Mouse (Mus musculus): ENCODE measurements around the gene Cmss1. TPM values are rescaled to one million over a fixed set of nuclear protein-coding genes. Genes with fewer than 3 reads are reported as not detected.

The Cmss1 gene
- polyA plus RNA-seq, 1 experiment from 2014 or later, result 40.5 TPM

GRCm38 (mm10) chr16:57456003-57456402, 150.7 kb downstream of the Cmss1 start:
- no peak overlapping the region for H3K9ac ChIP-seq
- 72% methylated on average over 2 of the region's 2 CpGs for WGBS
- no peak overlapping the region for H3K27ac ChIP-seq
- no peak overlapping the region for H3K4me2 ChIP-seq (replicated peaks)
- no peaks in the 10 kb centered on the region for H3K4me1 ChIP-seq
- no peaks in the 10 kb centered on the region for H3K36me3 ChIP-seq
- no peaks in the 10 kb centered on the region for H3K27me3 ChIP-seq
- no peak for ATAC-seq (ENCODE audit: low FRiP score)
- no peak overlapping the region for H3K4me3 ChIP-seq
- no peaks in the 10 kb centered on the region for H3K9me3 ChIP-seq (replicated peaks)

GRCm38 (mm10) chr16:57455573-57455972, 151.1 kb downstream of the Cmss1 start:
- Histone ChIP-seq H3K4me1 (no peaks in the 10 kb centered on the region), H3K9ac (no peak overlapping the region), H3K4me3 (no peak overlapping the region), H3K27ac (no peak overlapping the region), H3K36me3 (no peaks in the 10 kb centered on the region), H3K27me3 (no peaks in the 10 kb centered on the region), H3K4me2 (replicated peaks) (no peak overlapping the region), H3K9me3 (replicated peaks) (no peaks in the 10 kb centered on the region)
- ATAC-seq (ENCODE audit: low FRiP score), result no peak
- WGBS, result 83% methylated on average over 3 of the region's 3 CpGs

GRCm38 (mm10) chr16:57454106-57454763, 152.4 kb downstream of the Cmss1 start:
- WGBS, result 92% methylated on average over 8 of the region's 8 CpGs
- H3K4me2 ChIP-seq (replicated peaks), result no peak overlapping the region
- no peaks in the 10 kb centered on the region for H3K27me3 ChIP-seq
- H3K9me3 ChIP-seq (replicated peaks), result no peaks in the 10 kb centered on the region
- H3K36me3 ChIP-seq, result no peaks in the 10 kb centered on the region
- no peak overlapping the region for H3K4me3 ChIP-seq
- no peak overlapping the region for H3K27ac ChIP-seq
- no peak overlapping the region for H3K9ac ChIP-seq
- no peak for ATAC-seq (ENCODE audit: low FRiP score)
- H3K4me1 ChIP-seq, result no peaks in the 10 kb centered on the region

- Histone ChIP-seq H3K4me3 (no peak overlapping the region), H3K9ac (no peak overlapping the region), H3K4me1 (no peaks in the 10 kb centered on the region), H3K27me3 (no peaks in the 10 kb centered on the region), H3K4me2 (replicated peaks) (no peak overlapping the region), H3K9me3 (replicated peaks) (peaks cover 8% of the 10 kb centered on the region), H3K27ac (no peak overlapping the region), H3K36me3 (no peaks in the 10 kb centered on the region)
- ATAC-seq (ENCODE audit: low FRiP score), result no peak
- WGBS, result 88% methylated on average over 7 of the region's 7 CpGs
Observed at GRCm38 (mm10) chr16:57453009-57453408, 153.7 kb downstream of the Cmss1 start.

- H3K4me1 ChIP-seq, result no peaks in the 10 kb centered on the region
- no peaks in the 10 kb centered on the region for H3K36me3 ChIP-seq
- WGBS, result 68% methylated on average over 10 of the region's 10 CpGs
- no peak for ATAC-seq (ENCODE audit: low FRiP score)
- H3K4me3 ChIP-seq, result no peak overlapping the region
- no peak overlapping the region for H3K27ac ChIP-seq
- H3K27me3 ChIP-seq, result no peaks in the 10 kb centered on the region
- H3K9me3 ChIP-seq (replicated peaks), result peaks cover 8% of the 10 kb centered on the region
- H3K9ac ChIP-seq, result no peak overlapping the region
- H3K4me2 ChIP-seq (replicated peaks), result no peak overlapping the region
Observed at GRCm38 (mm10) chr16:57445096-57446094, 161.3 kb downstream of the Cmss1 start.

GRCm38 (mm10) chr16:57440706-57441437, 165.8 kb downstream of the Cmss1 start:
- 87% methylated on average over 10 of the region's 10 CpGs for WGBS
- no peaks in the 10 kb centered on the region for H3K27me3 ChIP-seq
- no peak overlapping the region for H3K4me3 ChIP-seq
- no peak overlapping the region for H3K27ac ChIP-seq
- no peaks in the 10 kb centered on the region for H3K9me3 ChIP-seq (replicated peaks)
- ATAC-seq (ENCODE audit: low FRiP score), result no peak
- no peak overlapping the region for H3K9ac ChIP-seq
- H3K4me1 ChIP-seq, result no peaks in the 10 kb centered on the region
- H3K4me2 ChIP-seq (replicated peaks), result no peak overlapping the region
- no peaks in the 10 kb centered on the region for H3K36me3 ChIP-seq

GRCm38 (mm10) chr16:57439206-57439605, 167.5 kb downstream of the Cmss1 start:
- H3K36me3 ChIP-seq, result no peaks in the 10 kb centered on the region
- H3K4me2 ChIP-seq (replicated peaks), result no peak overlapping the region
- no peak for ATAC-seq (ENCODE audit: low FRiP score)
- H3K27me3 ChIP-seq, result no peaks in the 10 kb centered on the region
- H3K27ac ChIP-seq, result no peak overlapping the region
- H3K9me3 ChIP-seq (replicated peaks), result no peaks in the 10 kb centered on the region
- H3K4me3 ChIP-seq, result no peak overlapping the region
- WGBS, result 88% methylated on average over 11 of the region's 11 CpGs
- no peaks in the 10 kb centered on the region for H3K4me1 ChIP-seq
- H3K9ac ChIP-seq, result no peak overlapping the region

GRCm38 (mm10) chr16:57438288-57438685, 168.4 kb downstream of the Cmss1 start:
- Histone ChIP-seq H3K27ac (no peak overlapping the region), H3K36me3 (no peaks in the 10 kb centered on the region), H3K9ac (no peak overlapping the region), H3K4me3 (no peak overlapping the region), H3K4me2 (replicated peaks) (no peak overlapping the region), H3K27me3 (no peaks in the 10 kb centered on the region), H3K4me1 (no peaks in the 10 kb centered on the region), H3K9me3 (replicated peaks) (no peaks in the 10 kb centered on the region)
- no peak for ATAC-seq (ENCODE audit: low FRiP score)
- WGBS, result 76% methylated on average over 5 of the region's 5 CpGs

GRCm38 (mm10) chr16:57437523-57438287, 169.0 kb downstream of the Cmss1 start:
- no peak overlapping the region for H3K9ac ChIP-seq
- no peak overlapping the region for H3K4me3 ChIP-seq
- no peaks in the 10 kb centered on the region for H3K36me3 ChIP-seq
- no peak for ATAC-seq (ENCODE audit: low FRiP score)
- WGBS, result 80% methylated on average over 11 of the region's 11 CpGs
- H3K27ac ChIP-seq, result no peak overlapping the region
- H3K9me3 ChIP-seq (replicated peaks), result no peaks in the 10 kb centered on the region
- H3K4me1 ChIP-seq, result no peaks in the 10 kb centered on the region
- H3K27me3 ChIP-seq, result no peaks in the 10 kb centered on the region
- H3K4me2 ChIP-seq (replicated peaks), result no peak overlapping the region

- Histone ChIP-seq H3K4me1 (no peaks in the 10 kb centered on the region), H3K27ac (no peak overlapping the region), H3K4me3 (no peak overlapping the region), H3K27me3 (no peaks in the 10 kb centered on the region), H3K4me2 (replicated peaks) (no peak overlapping the region), H3K9ac (no peak overlapping the region), H3K9me3 (replicated peaks) (no peaks in the 10 kb centered on the region), H3K36me3 (no peaks in the 10 kb centered on the region)
- 77% methylated on average over 3 of the region's 3 CpGs for WGBS
- ATAC-seq (ENCODE audit: low FRiP score), result no peak
Observed at GRCm38 (mm10) chr16:57434640-57435039, 172.0 kb downstream of the Cmss1 start.

- H3K4me3 ChIP-seq, result no peak overlapping the region
- WGBS, result 91% methylated on average over 6 of the region's 6 CpGs
- ATAC-seq (ENCODE audit: low FRiP score), result no peak
Observed at GRCm38 (mm10) chr16:57433671-57434070, 173.0 kb downstream of the Cmss1 start.

More at GRCm38 (mm10) chr16:57433671-57434070, 173.0 kb downstream of the Cmss1 start:
- H3K4me2 ChIP-seq (replicated peaks), result no peak overlapping the region
- no peaks in the 10 kb centered on the region for H3K9me3 ChIP-seq (replicated peaks)
- no peaks in the 10 kb centered on the region for H3K27me3 ChIP-seq
- no peak overlapping the region for H3K27ac ChIP-seq
- no peak overlapping the region for H3K9ac ChIP-seq
- H3K4me1 ChIP-seq, result no peaks in the 10 kb centered on the region
- H3K36me3 ChIP-seq, result no peaks in the 10 kb centered on the region

Data from hindbrain, embryonic 12.5 days (tissue).